Mouse (Mus musculus) thymus, adult 2 months (tissue): ENCODE data around the gene Ccser1.

Experiments
- CTCF ChIP-seq: fragments of 200-500 bp; IDR thresholded peaks from 2 replicates; pipeline ENCODE4 v1.5.1; 2012; ENCODE audit warnings: mild to moderate bottlenecking, control low read depth, low read length, moderate library complexity, borderline replicate concordance; ENCODE audit not compliant: control insufficient read depth, poor library complexity, insufficient read depth; ENCODE audit errors: extremely low read depth
- POLR2A ChIP-seq: fragments of 200-500 bp; IDR thresholded peaks from 2 replicates; pipeline ENCODE4 v1.6.1; 2012; ENCODE audit warnings: mild to moderate bottlenecking, low read length, control low read depth, moderate library complexity; ENCODE audit not compliant: control insufficient read depth, poor library complexity, insufficient read depth; ENCODE audit errors: extremely low read depth

- no peak for TF ChIP-seq CTCF
- TF ChIP-seq POLR2A: no peak
Observed at GRCm38 (mm10) chr6:62301576-62302312, 1121.6 kb downstream of the Ccser1 start.
